Mouse (Mus musculus): ENCODE data around the gene Sp2. TPM values are rescaled to one million over a fixed set of nuclear protein-coding genes. Genes with fewer than 3 reads are reported as not detected.

The Sp2 gene
- polyA plus RNA-seq, 1 experiment from 2014 or later = 29.4 TPM

DNA sequence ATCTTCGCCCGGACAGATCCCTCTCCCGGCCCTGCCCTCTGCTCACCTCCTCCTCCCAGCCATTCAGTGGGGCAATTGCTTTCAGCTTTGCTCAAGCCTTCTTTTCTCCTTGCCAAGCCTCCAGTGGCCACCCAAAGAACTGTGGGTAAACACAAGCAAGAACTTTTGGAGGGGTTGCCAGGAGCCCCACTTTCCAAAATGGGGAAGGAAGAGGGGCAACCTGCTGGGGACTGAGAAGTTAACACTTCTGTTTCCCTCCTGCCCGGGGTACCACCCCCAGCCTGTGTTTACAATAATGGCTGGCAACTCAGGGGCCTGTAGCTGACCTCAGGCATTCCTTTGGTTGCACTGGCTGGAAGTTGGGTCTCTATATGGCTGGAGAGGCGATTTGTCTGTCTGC, 20.4 kb upstream of the Sp2 start:
- no peak overlapping the region for H3K4me2 ChIP-seq (ENCODE audit: low read depth)
- H3K36me3 ChIP-seq (ENCODE audit: control insufficient read depth, insufficient read depth, low read length) = no peaks in the 10 kb centered on the region
- H3K27me3 ChIP-seq (ENCODE audit: control insufficient read depth, insufficient read depth, low read length) = peaks cover 2% of the 10 kb centered on the region; the same call in 1 of the 2 replicates
- WGBS = 16% methylated on average over 5 of the region's 5 CpGs
- no peak overlapping the region for H3K4me3 ChIP-seq (ENCODE audit: low read depth, low read length)
- H3K4me1 ChIP-seq (ENCODE audit: control insufficient read depth, insufficient read depth, low read length) = no peaks in the 10 kb centered on the region
- ATAC-seq (ENCODE audit: insufficient read depth, low FRiP score, low TSS enrichment) = no peak
- H3K9ac ChIP-seq (ENCODE audit: low read length) = no peak overlapping the region
- no peaks in the 10 kb centered on the region for H3K9me3 ChIP-seq (ENCODE audit: control insufficient read depth, low read length)
- DNase-seq (ENCODE audit: low spot score) = no peak
- H3K27ac ChIP-seq (ENCODE audit: low read depth, low read length) = no peak overlapping the region

DNA sequence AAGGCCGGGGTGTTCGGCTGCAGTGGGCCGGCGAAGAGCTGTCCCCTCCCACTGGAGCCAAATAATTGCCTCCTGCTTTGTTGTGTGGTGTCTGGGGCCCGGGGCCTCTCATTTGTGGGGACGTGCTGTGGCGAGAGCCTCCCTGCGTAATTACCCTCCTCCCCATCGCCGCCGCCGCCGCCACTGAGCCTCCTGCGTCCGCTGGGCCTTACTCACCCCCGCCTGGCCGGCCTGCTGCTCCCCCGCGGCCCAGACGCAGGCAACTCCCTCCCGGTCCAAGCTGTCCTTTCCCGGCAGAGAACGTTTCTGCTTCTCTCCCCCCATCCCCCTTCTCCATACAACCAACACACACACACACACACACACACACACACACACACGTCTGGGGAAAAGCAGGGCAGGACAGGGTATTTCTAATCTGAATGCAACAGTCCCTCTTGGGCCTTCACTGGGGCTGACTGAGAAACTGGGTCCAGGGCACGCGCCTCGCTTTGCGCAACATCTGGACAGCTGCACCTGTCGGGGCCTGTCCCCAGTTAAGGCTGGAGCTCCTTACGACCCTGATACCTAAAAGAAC, 14.7 kb upstream of the Sp2 start:
- no peak overlapping the region for H3K27ac ChIP-seq (ENCODE audit: low read depth, low read length)
- peak overlapping the region; percentile 71 for H3K9ac ChIP-seq (ENCODE audit: low read length)
- H3K4me3 ChIP-seq (ENCODE audit: low read depth, low read length) = peak overlapping the region; percentile 21
- H3K27me3 ChIP-seq (ENCODE audit: control insufficient read depth, insufficient read depth, low read length) = 0 out of 2 replicates have a peak, but pooled peaks cover 3% of the 10 kb centered on the region
- ATAC-seq (ENCODE audit: insufficient read depth, low FRiP score, low TSS enrichment) (peak; percentile 38; the same call in 1 of the 2 replicates), DNase-seq (ENCODE audit: low spot score) (peak; percentile 56)
- no peaks in the 10 kb centered on the region for H3K36me3 ChIP-seq (ENCODE audit: control insufficient read depth, insufficient read depth, low read length)
- H3K9me3 ChIP-seq (ENCODE audit: control insufficient read depth, low read length) = no peaks in the 10 kb centered on the region
- H3K4me1 ChIP-seq (ENCODE audit: control insufficient read depth, insufficient read depth, low read length) = peaks cover 16% of the 10 kb centered on the region
- H3K4me2 ChIP-seq (ENCODE audit: low read depth) = peak overlapping the region; percentile 63
- WGBS = 3% methylated on average over 30 of the region's 30 CpGs

DNA sequence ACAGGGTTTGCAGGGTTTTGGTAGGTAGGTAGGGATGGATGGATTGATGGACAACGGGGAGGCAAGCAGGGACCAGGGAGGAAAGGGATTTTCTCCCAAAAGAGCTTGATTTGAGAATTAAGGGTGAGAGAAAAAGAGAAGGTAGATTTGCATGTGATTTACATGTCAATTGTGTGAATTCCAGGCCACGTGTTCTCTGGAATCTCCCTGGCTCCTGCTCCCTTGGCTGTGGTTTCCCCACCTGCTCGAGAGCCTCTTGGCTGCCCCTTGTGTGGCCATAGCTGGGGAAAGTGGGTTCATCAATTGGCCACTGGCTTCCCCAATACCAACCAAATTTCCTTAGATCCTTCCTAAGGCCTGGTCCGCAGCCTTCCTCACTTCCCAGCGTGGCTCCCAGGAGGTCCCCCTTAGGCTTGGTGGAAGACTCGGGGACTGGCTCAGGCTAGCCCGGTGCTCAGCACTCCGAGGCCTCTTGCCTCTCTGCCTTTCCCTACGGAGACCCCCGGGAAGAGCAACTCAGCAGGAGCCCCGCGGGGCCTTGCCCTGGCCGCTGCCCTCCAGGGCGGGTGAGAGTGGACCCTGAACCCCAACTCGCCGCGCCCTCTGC, 14.1 kb upstream of the Sp2 start:
- Histone ChIP-seq H3K4me2 (ENCODE audit: low read depth) (peak overlapping the region; percentile 63), H3K27me3 (ENCODE audit: control insufficient read depth, insufficient read depth, low read length) (0 out of 2 replicates have a peak, but pooled peaks cover 3% of the 10 kb centered on the region), H3K36me3 (ENCODE audit: control insufficient read depth, insufficient read depth, low read length) (no peaks in the 10 kb centered on the region), H3K4me1 (ENCODE audit: control insufficient read depth, insufficient read depth, low read length) (peaks cover 21% of the 10 kb centered on the region), H3K4me3 (ENCODE audit: low read depth, low read length) (peak overlapping the region; percentile 21), H3K9ac (ENCODE audit: low read length) (peak overlapping the region; percentile 71), H3K9me3 (ENCODE audit: control insufficient read depth, low read length) (no peaks in the 10 kb centered on the region), H3K27ac (ENCODE audit: low read depth, low read length) (no peak overlapping the region)
- peak; percentile 46 for DNase-seq (ENCODE audit: low spot score)
- 10% methylated on average over 17 of the region's 17 CpGs for WGBS
- ATAC-seq (ENCODE audit: insufficient read depth, low FRiP score, low TSS enrichment) = no peak

DNA sequence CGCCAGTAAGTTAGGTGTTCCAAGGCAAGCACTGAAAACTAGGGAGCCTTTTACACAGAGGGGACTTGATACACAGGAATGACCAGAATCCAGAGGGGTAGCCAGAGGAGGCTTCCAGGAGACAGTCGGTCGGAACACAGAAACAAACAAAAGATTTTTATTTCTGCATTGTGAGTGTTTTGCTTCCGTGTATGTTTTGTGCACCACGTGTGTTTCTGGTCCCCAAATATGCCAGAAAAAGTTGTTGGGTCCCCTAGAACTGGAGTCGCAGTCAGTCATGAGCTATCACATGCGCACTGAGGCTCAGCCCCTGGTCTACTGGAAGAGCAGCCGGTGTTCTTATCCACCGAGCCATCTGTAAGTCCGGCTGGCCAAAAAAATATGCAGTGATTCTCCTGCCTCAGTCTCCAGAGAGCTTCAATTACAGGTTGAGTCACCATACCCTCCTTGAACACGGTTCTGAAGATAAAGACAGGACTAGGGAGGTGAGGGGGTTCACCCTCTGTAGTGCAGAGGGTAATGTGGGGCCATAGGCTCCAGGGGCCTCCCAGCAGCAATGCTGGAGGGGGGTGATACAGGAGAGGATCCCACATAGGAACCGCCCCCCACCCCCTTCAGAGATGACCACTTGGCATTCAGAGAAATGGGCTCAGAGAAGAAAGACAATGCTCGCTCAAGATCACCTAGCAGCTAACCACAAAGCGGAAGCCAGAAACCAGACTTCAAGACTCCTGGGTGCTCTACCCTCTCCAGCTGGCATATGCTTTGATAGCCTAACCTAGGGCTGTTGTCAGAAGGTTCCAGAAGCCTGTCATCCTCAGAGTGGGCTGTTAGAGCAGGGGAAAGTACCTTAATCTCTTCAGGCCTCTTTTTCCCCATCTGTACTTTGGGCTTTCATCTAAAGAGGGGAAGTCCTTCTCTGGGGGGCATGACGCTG, 13.3 kb upstream of the Sp2 start:
- no peak overlapping the region for H3K27ac ChIP-seq (ENCODE audit: low read depth, low read length)
- H3K4me2 ChIP-seq (ENCODE audit: low read depth) = no peak overlapping the region
- peaks cover 24% of the 10 kb centered on the region for H3K4me1 ChIP-seq (ENCODE audit: control insufficient read depth, insufficient read depth, low read length)
- H3K9me3 ChIP-seq (ENCODE audit: control insufficient read depth, low read length) = no peaks in the 10 kb centered on the region
- DNase-seq (ENCODE audit: low spot score) = no peak
- H3K9ac ChIP-seq (ENCODE audit: low read length) = no peak overlapping the region
- H3K27me3 ChIP-seq (ENCODE audit: control insufficient read depth, insufficient read depth, low read length) = 0 out of 2 replicates have a peak, but pooled peaks cover 3% of the 10 kb centered on the region
- WGBS = 79% methylated on average over 15 of the region's 15 CpGs
- no peak overlapping the region for H3K4me3 ChIP-seq (ENCODE audit: low read depth, low read length)
- ATAC-seq (ENCODE audit: insufficient read depth, low FRiP score, low TSS enrichment) = no peak
- H3K36me3 ChIP-seq (ENCODE audit: control insufficient read depth, insufficient read depth, low read length) = no peaks in the 10 kb centered on the region

DNA sequence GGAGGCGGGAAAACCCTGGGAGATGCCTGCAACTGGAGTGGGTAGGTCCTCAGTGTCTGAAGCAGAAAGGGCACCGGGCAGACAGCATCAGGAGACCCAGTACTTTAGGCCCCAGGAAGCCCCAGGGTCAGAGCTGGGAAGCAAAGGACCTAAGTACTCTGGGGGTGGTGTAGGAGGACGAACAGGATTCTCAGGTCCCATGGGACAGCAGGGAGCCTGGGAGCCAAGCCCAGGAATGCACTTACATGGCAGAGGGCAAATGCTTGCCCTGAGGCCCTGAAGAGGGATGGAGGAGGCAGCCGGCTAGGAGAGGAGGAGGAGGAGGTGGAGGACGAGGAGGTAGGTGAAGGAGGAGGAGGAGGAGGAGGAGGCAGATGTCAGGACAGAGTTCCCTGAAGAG, 12.3 kb upstream of the Sp2 start:
- no peak overlapping the region for H3K27ac ChIP-seq (ENCODE audit: low read depth, low read length)
- H3K36me3 ChIP-seq (ENCODE audit: control insufficient read depth, insufficient read depth, low read length) = no peaks in the 10 kb centered on the region
- DNase-seq (ENCODE audit: low spot score) = no peak
- H3K4me3 ChIP-seq (ENCODE audit: low read depth, low read length) = no peak overlapping the region
- 20% methylated on average over 5 of the region's 5 CpGs for WGBS
- H3K9me3 ChIP-seq (ENCODE audit: control insufficient read depth, low read length) = no peaks in the 10 kb centered on the region
- no peak overlapping the region for H3K4me2 ChIP-seq (ENCODE audit: low read depth)
- H3K4me1 ChIP-seq (ENCODE audit: control insufficient read depth, insufficient read depth, low read length) = peaks cover 24% of the 10 kb centered on the region
- H3K9ac ChIP-seq (ENCODE audit: low read length) = no peak overlapping the region
- H3K27me3 ChIP-seq (ENCODE audit: control insufficient read depth, insufficient read depth, low read length) = 0 out of 2 replicates have a peak, but pooled peaks cover 3% of the 10 kb centered on the region
- no peak for ATAC-seq (ENCODE audit: insufficient read depth, low FRiP score, low TSS enrichment)

DNA sequence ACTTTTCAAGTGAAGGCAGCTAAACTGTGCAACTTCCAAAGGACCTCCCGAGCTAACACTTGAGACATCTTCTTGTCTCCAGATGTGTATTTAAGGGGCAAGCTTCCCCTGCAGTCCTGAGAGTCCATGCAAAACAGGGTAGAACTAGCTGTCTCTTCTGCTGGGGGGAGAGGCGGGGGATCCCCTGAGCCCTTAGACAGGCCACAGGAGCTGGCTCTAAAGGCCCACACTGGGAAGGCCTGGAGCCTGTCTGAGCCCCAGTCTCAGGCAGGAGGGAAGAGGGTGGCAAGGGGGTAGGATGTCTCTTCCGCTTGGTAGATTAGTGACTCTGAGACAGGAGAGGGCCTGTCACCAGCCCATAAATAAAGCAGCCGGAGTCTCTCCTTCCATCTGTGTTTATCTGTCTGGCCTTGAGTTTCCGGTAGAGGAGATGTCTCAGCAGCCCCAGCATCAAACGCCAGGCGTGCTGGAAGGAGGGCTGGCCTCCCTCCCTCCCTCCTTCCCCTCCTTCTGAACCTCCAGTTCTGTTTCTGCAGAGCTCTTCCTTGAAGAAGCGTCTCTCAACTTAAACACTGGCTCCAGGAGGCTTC, 10.1 kb upstream of the Sp2 start:
- 33% methylated on average over 8 of the region's 8 CpGs for WGBS
- H3K4me1 ChIP-seq (ENCODE audit: control insufficient read depth, insufficient read depth, low read length) = peaks cover 29% of the 10 kb centered on the region
- no peak for ATAC-seq (ENCODE audit: insufficient read depth, low FRiP score, low TSS enrichment)

DNA sequence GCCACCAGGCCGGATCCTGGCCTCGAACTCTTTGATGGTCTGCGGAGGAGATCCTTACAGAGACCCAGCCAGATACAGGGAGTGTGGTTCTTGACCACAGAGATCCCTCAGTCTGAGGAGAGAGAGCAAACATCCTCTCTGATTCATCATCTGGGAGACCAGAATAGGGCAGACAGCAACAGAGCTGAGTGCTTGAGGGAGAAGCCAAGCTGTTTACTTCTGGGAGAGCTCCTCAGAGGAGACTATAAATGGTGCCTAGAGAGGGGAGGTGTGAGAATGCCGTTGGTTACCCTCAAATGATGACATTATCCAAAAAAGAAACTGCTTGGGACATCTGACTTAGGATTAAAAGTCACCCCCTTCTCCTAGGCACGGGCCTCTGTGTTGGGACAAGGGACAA, 8.7 kb upstream of the Sp2 start:
- Histone ChIP-seq H3K4me2 (ENCODE audit: low read depth) (no peak overlapping the region), H3K4me1 (ENCODE audit: control insufficient read depth, insufficient read depth, low read length) (peaks cover 28% of the 10 kb centered on the region)

More for the DNA sequence above, 10.1 kb upstream of the Sp2 start:
- Histone ChIP-seq H3K4me2 (ENCODE audit: low read depth) (no peak overlapping the region), H3K9ac (ENCODE audit: low read length) (no peak overlapping the region), H3K4me3 (ENCODE audit: low read depth, low read length) (no peak overlapping the region), H3K27me3 (ENCODE audit: control insufficient read depth, insufficient read depth, low read length) (0 out of 2 replicates have a peak, but pooled peaks cover 3% of the 10 kb centered on the region), H3K9me3 (ENCODE audit: control insufficient read depth, low read length) (no peaks in the 10 kb centered on the region), H3K27ac (ENCODE audit: low read depth, low read length) (no peak overlapping the region), H3K36me3 (ENCODE audit: control insufficient read depth, insufficient read depth, low read length) (no peaks in the 10 kb centered on the region)
- DNase-seq (ENCODE audit: low spot score) = no peak

DNA sequence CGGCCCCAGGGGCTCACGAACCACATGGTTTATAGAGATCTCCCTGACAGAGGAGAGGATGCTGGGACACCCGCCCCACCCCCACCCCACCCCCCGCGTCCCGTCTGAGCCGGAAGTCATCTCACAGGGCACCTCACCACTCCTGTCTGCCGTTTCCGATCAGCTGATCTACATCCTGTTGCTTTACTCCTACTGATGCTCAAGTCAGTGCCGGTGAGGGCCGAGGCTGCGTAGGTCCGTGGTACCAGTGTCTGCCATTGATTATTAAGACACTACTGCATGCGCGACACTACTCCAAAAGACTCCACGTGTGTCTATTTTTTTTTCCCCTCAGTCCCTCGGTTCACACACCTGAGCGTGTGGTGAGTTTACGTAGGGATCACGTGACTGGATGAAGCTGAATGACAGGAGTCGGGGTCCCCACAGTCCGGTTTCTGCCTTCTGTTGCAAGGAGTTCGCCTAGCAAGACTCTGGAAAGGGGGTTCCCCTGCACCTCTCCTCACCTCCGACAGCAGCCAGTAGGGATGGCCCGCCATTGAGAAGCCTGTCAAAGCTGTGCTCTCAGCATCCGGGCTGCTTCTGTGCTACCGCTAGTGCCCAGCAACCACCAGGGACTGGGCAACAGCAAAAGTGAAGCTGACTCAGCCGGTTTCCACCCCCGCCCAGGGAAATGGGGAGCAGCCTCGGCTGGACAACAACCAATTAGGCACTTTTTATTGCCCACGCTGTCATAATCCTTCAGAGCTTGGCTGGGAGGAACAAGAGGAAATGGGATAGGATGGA, 5.3 kb upstream of the Sp2 start:
- H3K36me3 ChIP-seq (ENCODE audit: control insufficient read depth, insufficient read depth, low read length) = no peaks in the 10 kb centered on the region
- H3K27me3 ChIP-seq (ENCODE audit: control insufficient read depth, insufficient read depth, low read length) = 0 out of 2 replicates have a peak, but pooled peaks cover 5% of the 10 kb centered on the region
- no peaks in the 10 kb centered on the region for H3K9me3 ChIP-seq (ENCODE audit: control insufficient read depth, low read length)
- peak overlapping the region; percentile 47 for H3K4me2 ChIP-seq (ENCODE audit: low read depth)
- ATAC-seq (ENCODE audit: insufficient read depth, low FRiP score, low TSS enrichment) (no peak), DNase-seq (ENCODE audit: low spot score) (peak; percentile 42)
- H3K27ac ChIP-seq (ENCODE audit: low read depth, low read length) = no peak overlapping the region
- H3K4me1 ChIP-seq (ENCODE audit: control insufficient read depth, insufficient read depth, low read length) = peaks cover 22% of the 10 kb centered on the region
- 10% methylated on average over 31 of the region's 31 CpGs for WGBS
- peak overlapping the region; percentile 17; the same call in 1 of the 2 replicates for H3K4me3 ChIP-seq (ENCODE audit: low read depth, low read length)
- peak overlapping the region; percentile 30; the same call in 1 of the 2 replicates for H3K9ac ChIP-seq (ENCODE audit: low read length)

More for the DNA sequence above, 8.7 kb upstream of the Sp2 start:
- no peak overlapping the region for H3K9ac ChIP-seq (ENCODE audit: low read length)
- ATAC-seq (ENCODE audit: insufficient read depth, low FRiP score, low TSS enrichment) (no peak), DNase-seq (ENCODE audit: low spot score) (no peak)
- WGBS = 85% methylated on average over 5 of the region's 5 CpGs
- no peak overlapping the region for H3K4me3 ChIP-seq (ENCODE audit: low read depth, low read length)
- H3K36me3 ChIP-seq (ENCODE audit: control insufficient read depth, insufficient read depth, low read length) = no peaks in the 10 kb centered on the region
- H3K9me3 ChIP-seq (ENCODE audit: control insufficient read depth, low read length) = no peaks in the 10 kb centered on the region
- H3K27me3 ChIP-seq (ENCODE audit: control insufficient read depth, insufficient read depth, low read length) = 0 out of 2 replicates have a peak, but pooled peaks cover 4% of the 10 kb centered on the region
- no peak overlapping the region for H3K27ac ChIP-seq (ENCODE audit: low read depth, low read length)
